In genomic region chrX:85187565-85187964, GRCm38 (mm10) we compare ENCODE assay signal across 11 mouse cellular contexts.
DNase-seq lines count a peak whose midpoint lies in the region; ATAC-seq and TF ChIP-seq lines count a peak whose summit lies in the region.
"Had no signal": no experiment of that assay in that cellular context is flagged by ENCODE, and none has a peak within 500 bp of the region (broad histone marks: within the 10 kb centered on the region; RNA-seq: fewer than 3 reads in every experiment).

No protein-coding gene starts in this region.

- WGBS in kidney, postnatal 0 days, result 31% methylated on average over 2 of the region's 2 CpGs
- WGBS in kidney, embryonic 16.5 days, result 40% methylated on average over 2 of the region's 2 CpGs
- WGBS in neural tube, embryonic 11.5 days, result 75% methylated on average over 2 of the region's 2 CpGs
- WGBS in heart, postnatal 0 days, result 18% methylated on average over 2 of the region's 2 CpGs
- WGBS in liver, embryonic 12.5 days (ENCODE audit: insufficient replicate concordance), result 50% methylated on average over 2 of the region's 2 CpGs

- no peak overlapping the region for H3K27ac ChIP-seq in kidney, postnatal 0 days
- no peak overlapping the region for H3K27ac ChIP-seq in kidney, embryonic 16.5 days (ENCODE audit: low read length)
- H3K27ac ChIP-seq in neural tube, embryonic 11.5 days (ENCODE audit: low read depth, low read length), result no peak overlapping the region
- H3K27ac ChIP-seq in heart, postnatal 0 days (ENCODE audit: low read depth), result no peak overlapping the region
- no peak overlapping the region for H3K27ac ChIP-seq in liver, embryonic 12.5 days

- no peaks in the 10 kb centered on the region for H3K9me3 ChIP-seq in kidney, postnatal 0 days (replicated peaks; ENCODE audit: low read length)
- H3K9me3 ChIP-seq in kidney, embryonic 16.5 days (ENCODE audit: low read length), result no peaks in the 10 kb centered on the region
- H3K9me3 ChIP-seq in neural tube, embryonic 11.5 days (ENCODE audit: control insufficient read depth, low read length), result no peaks in the 10 kb centered on the region
- no peaks in the 10 kb centered on the region for H3K9me3 ChIP-seq in heart, postnatal 0 days (replicated peaks; ENCODE audit: control insufficient read depth, low read length)
- no peaks in the 10 kb centered on the region for H3K9me3 ChIP-seq in liver, embryonic 12.5 days (replicated peaks)

- H3K4me1 ChIP-seq in kidney, postnatal 0 days (replicated peaks; ENCODE audit: insufficient read depth, low read length), result no peaks in the 10 kb centered on the region
- H3K4me1 ChIP-seq in kidney, embryonic 16.5 days (ENCODE audit: insufficient read depth, low read length), result no peaks in the 10 kb centered on the region
- no peaks in the 10 kb centered on the region for H3K4me1 ChIP-seq in neural tube, embryonic 11.5 days (ENCODE audit: control insufficient read depth, insufficient read depth, low read length)
- no peaks in the 10 kb centered on the region for H3K4me1 ChIP-seq in heart, postnatal 0 days (ENCODE audit: control insufficient read depth, insufficient read depth)
- H3K4me1 ChIP-seq in liver, embryonic 12.5 days, result no peaks in the 10 kb centered on the region

- no peak for TF ChIP-seq EP300 in heart, postnatal 0 days (IDR thresholded peaks at IDR 0.05; ENCODE audit: low read depth)

- H3K27me3 ChIP-seq in kidney, postnatal 0 days (ENCODE audit: insufficient read depth, low read length), result no peaks in the 10 kb centered on the region
- H3K27me3 ChIP-seq in kidney, embryonic 16.5 days (ENCODE audit: insufficient read depth, low read length), result no peaks in the 10 kb centered on the region
- no peaks in the 10 kb centered on the region for H3K27me3 ChIP-seq in neural tube, embryonic 11.5 days (ENCODE audit: control insufficient read depth, insufficient read depth, low read length)
- H3K27me3 ChIP-seq in heart, postnatal 0 days (ENCODE audit: control insufficient read depth, insufficient read depth, low read length), result no peaks in the 10 kb centered on the region
- no peaks in the 10 kb centered on the region for H3K27me3 ChIP-seq in liver, embryonic 12.5 days (replicated peaks)

- no peak overlapping the region for H3K4me2 ChIP-seq in kidney, postnatal 0 days (ENCODE audit: low read length)
- H3K4me2 ChIP-seq in kidney, embryonic 16.5 days (replicated peaks; ENCODE audit: low read depth, low read length), result no peak overlapping the region
- H3K4me2 ChIP-seq in neural tube, embryonic 11.5 days (ENCODE audit: low read depth), result no peak overlapping the region
- no peak overlapping the region for H3K4me2 ChIP-seq in heart, postnatal 0 days (ENCODE audit: low read depth, low read length)
- no peak overlapping the region for H3K4me2 ChIP-seq in liver, embryonic 12.5 days

- no peak for ATAC-seq in kidney, postnatal 0 days (replicated peaks; ENCODE audit: low FRiP score, low read depth)
- no peak for ATAC-seq in kidney, embryonic 16.5 days (ENCODE audit: low FRiP score, low TSS enrichment)
- no peak for ATAC-seq in neural tube, embryonic 11.5 days (ENCODE audit: insufficient read depth, low FRiP score, low TSS enrichment)
- no peak for ATAC-seq in heart, postnatal 0 days (ENCODE audit: insufficient read depth, low read depth)
- no peak for ATAC-seq in liver, embryonic 12.5 days
- ATAC-seq: forebrain, postnatal 0 days had no signal

- no peak overlapping the region for H3K9ac ChIP-seq in kidney, postnatal 0 days (ENCODE audit: low read depth, low read length)
- H3K9ac ChIP-seq in kidney, embryonic 16.5 days (replicated peaks; ENCODE audit: low read length), result no peak overlapping the region
- no peak overlapping the region for H3K9ac ChIP-seq in neural tube, embryonic 11.5 days (ENCODE audit: low read length)
- no peak overlapping the region for H3K9ac ChIP-seq in heart, postnatal 0 days (replicated peaks; ENCODE audit: low read depth, low read length)
- H3K9ac ChIP-seq in liver, embryonic 12.5 days, result no peak overlapping the region
- H3K9ac ChIP-seq: forebrain, postnatal 0 days had no signal

- peak; percentile 22 for DNase-seq in kidney, postnatal 0 days (ENCODE audit: low spot score)
- peak; percentile 11 for DNase-seq in neural tube, embryonic 11.5 days (ENCODE audit: low spot score)
- DNase-seq in neural tube, embryonic 10.5 days (ENCODE audit: extremely low spot score, low spot score), result no peak
- peak; percentile 12 for DNase-seq in heart, postnatal 0 days (ENCODE audit: low spot score)
- no peak for DNase-seq in B cell, adult 2 months
- DNase-seq: adrenal gland, adult 8-10 months; forebrain, postnatal 0 days; liver; thymus, postnatal 36 days had no signal

- no peak for TF ChIP-seq CTCF in kidney, postnatal 0 days (IDR thresholded peaks at IDR 0.05; ENCODE audit: low read depth)
- no peak for TF ChIP-seq CTCF in heart, postnatal 0 days (IDR thresholded peaks at IDR 0.05; ENCODE audit: low read depth)

- H3K4me3 ChIP-seq in kidney, postnatal 0 days (replicated peaks; ENCODE audit: low read depth, low read length), result no peak overlapping the region
- no peak overlapping the region for H3K4me3 ChIP-seq in kidney, embryonic 16.5 days (ENCODE audit: low read length)
- H3K4me3 ChIP-seq in neural tube, embryonic 11.5 days (ENCODE audit: low read depth, low read length), result no peak overlapping the region
- no peak overlapping the region for H3K4me3 ChIP-seq in heart, postnatal 0 days (ENCODE audit: low read depth, low read length)
- no peak overlapping the region for H3K4me3 ChIP-seq in liver, embryonic 12.5 days

- no peaks in the 10 kb centered on the region for H3K36me3 ChIP-seq in kidney, postnatal 0 days (ENCODE audit: insufficient read depth, low read length)
- H3K36me3 ChIP-seq in kidney, embryonic 16.5 days (ENCODE audit: insufficient read depth, low read length), result no peaks in the 10 kb centered on the region
- no peaks in the 10 kb centered on the region for H3K36me3 ChIP-seq in neural tube, embryonic 11.5 days (ENCODE audit: control insufficient read depth, insufficient read depth, low read length)
- H3K36me3 ChIP-seq in heart, postnatal 0 days (replicated peaks; ENCODE audit: control insufficient read depth, insufficient read depth, low read length), result no peaks in the 10 kb centered on the region
- no peaks in the 10 kb centered on the region for H3K36me3 ChIP-seq in liver, embryonic 12.5 days

Comparison
In these comparisons a context has a peak if more than half of its experiments do, and no peak if none do; other contexts are left out.
1. DNase-seq: peak in kidney, postnatal 0 days (single experiment), neural tube, embryonic 11.5 days (single experiment) and heart, postnatal 0 days (single experiment); none in neural tube, embryonic 10.5 days (single experiment) and B cell, adult 2 months (0 of 2).